Mouse (Mus musculus) stomach, embryonic 16.5 days (tissue): ENCODE measurements around the gene Rpl26. TPM values are rescaled to one million over a fixed set of nuclear protein-coding genes. Genes with fewer than 3 reads are reported as not detected.

Experiments used
- ATAC-seq: fragments of 200-750 bp; cut with Nextera tagmentation; 2 replicates; pipeline ENCODE4 v1.8.0; 2017; ENCODE audit warnings: moderate number of reproducible peaks, moderate TSS enrichment; ENCODE audit not compliant: insufficient read depth, low FRiP score
- H3K27ac ChIP-seq: fragments of 300-500 bp; sonication (generic); 2 replicates; pipeline ENCODE4 v1.5.1; 2014; ENCODE audit warnings: low read length
- H3K27me3 ChIP-seq: fragments of 300-500 bp; sonication (generic); 2 replicates; pipeline ENCODE4 v1.6.1; 2014; ENCODE audit warnings: low read length, control low read depth, mixed read lengths; ENCODE audit not compliant: control insufficient read depth, insufficient read depth
- H3K36me3 ChIP-seq: fragments of 300-500 bp; sonication (generic); 2 replicates; pipeline ENCODE4 v1.6.1; 2014; ENCODE audit warnings: low read length; ENCODE audit not compliant: control insufficient read depth, insufficient read depth
- H3K4me1 ChIP-seq: fragments of 300-500 bp; sonication (generic); 2 replicates; pipeline ENCODE4 v1.6.1; 2014; ENCODE audit warnings: low read length, control low read depth, mixed read lengths; ENCODE audit not compliant: control insufficient read depth, insufficient read depth
- H3K4me2 ChIP-seq: fragments of 300-500 bp; sonication (generic); 2 replicates; pipeline ENCODE4 v1.6.1; 2014; ENCODE audit warnings: low read depth, low read length, mixed read lengths
- H3K4me3 ChIP-seq: fragments of 300-500 bp; sonication (generic); replicated peaks from 2 replicates; pipeline ENCODE4 v1.5.1; 2014; ENCODE audit warnings: mild to moderate bottlenecking, low read length
- H3K9ac ChIP-seq: fragments of 300-500 bp; sonication (generic); 2 replicates; pipeline ENCODE4 v1.6.1; 2014; ENCODE audit warnings: low read length
- H3K9me3 ChIP-seq: fragments of 300-500 bp; sonication (generic); replicated peaks from 2 replicates; pipeline ENCODE4 v1.6.1; 2016; ENCODE audit warnings: low read length, control low read depth; ENCODE audit not compliant: control insufficient read depth
- WGBS: fragments of 180-500 bp; shearing (Covaris S2); extraction: QIAGEN DNeasy Blood & Tissue Kit; methylation state at CpG from one replicate; pipeline ENCODE4 v1.1.7; 2014; 5-methylcytosine and 5-hydroxymethylcytosine counted together
- polyA plus RNA-seq: library from polyadenylated mRNA; unstranded; fragments of >200 nt; fragmentation: Nextera tagmentation; extraction: Ambion mirVana; gene quantifications from 2 replicates; pipeline ENCODE4 v1.2.1, GENCODE M21; 2015

Gene Rpl26
- polyA plus RNA-seq, 1 experiment from 2014 or later = 932 TPM

- H3K36me3 ChIP-seq = no peaks in the 10 kb centered on the region
- H3K4me3 ChIP-seq = no peak overlapping the region
- no peaks in the 10 kb centered on the region for H3K27me3 ChIP-seq
- no peaks in the 10 kb centered on the region for H3K9me3 ChIP-seq
- no peak overlapping the region for H3K4me2 ChIP-seq
- 52% methylated on average over 4 of the region's 4 CpGs for WGBS
- peaks cover 4% of the 10 kb centered on the region for H3K4me1 ChIP-seq
- ATAC-seq = no peak
- no peak overlapping the region for H3K27ac ChIP-seq
- H3K9ac ChIP-seq = no peak overlapping the region
These were observed 4.3 kb upstream of the Rpl26 start for GRCm38 (mm10) chr11:68897120-68897519.

GRCm38 (mm10) chr11:68897838-68898237, 3.5 kb upstream of the Rpl26 start:
- H3K36me3 ChIP-seq = no peaks in the 10 kb centered on the region
- WGBS = 60% methylated on average over 6 of the region's 6 CpGs
- no peak overlapping the region for H3K27ac ChIP-seq
- no peaks in the 10 kb centered on the region for H3K27me3 ChIP-seq
- ATAC-seq = no peak
- no peak overlapping the region for H3K4me2 ChIP-seq
- no peak overlapping the region for H3K4me3 ChIP-seq
- peaks cover 4% of the 10 kb centered on the region for H3K4me1 ChIP-seq
- H3K9me3 ChIP-seq = no peaks in the 10 kb centered on the region
- H3K9ac ChIP-seq = no peak overlapping the region

GRCm38 (mm10) chr11:68898790-68899189, 2.6 kb upstream of the Rpl26 start:
- ATAC-seq = no peak
- Histone ChIP-seq H3K27me3 (no peaks in the 10 kb centered on the region), H3K27ac (no peak overlapping the region), H3K9me3 (no peaks in the 10 kb centered on the region), H3K4me1 (peaks cover 4% of the 10 kb centered on the region), H3K36me3 (peaks cover 6% of the 10 kb centered on the region), H3K4me2 (no peak overlapping the region), H3K4me3 (no peak overlapping the region), H3K9ac (no peak overlapping the region)
- 82% methylated on average over 6 of the region's 6 CpGs for WGBS

GRCm38 (mm10) chr11:68899815-68900214, 1.6 kb upstream of the Rpl26 start:
- WGBS = 84% methylated on average over 8 of the region's 8 CpGs
- no peaks in the 10 kb centered on the region for H3K9me3 ChIP-seq
- H3K27me3 ChIP-seq = no peaks in the 10 kb centered on the region
- H3K9ac ChIP-seq = no peak overlapping the region
- H3K36me3 ChIP-seq = peaks cover 14% of the 10 kb centered on the region
- H3K4me2 ChIP-seq = no peak overlapping the region
- no peak for ATAC-seq
- no peak overlapping the region for H3K27ac ChIP-seq
- H3K4me3 ChIP-seq = no peak overlapping the region
- peaks cover 4% of the 10 kb centered on the region for H3K4me1 ChIP-seq

GRCm38 (mm10) chr11:68900519-68901350, 648 bp upstream of the Rpl26 start:
- ATAC-seq = no peak
- no peaks in the 10 kb centered on the region for H3K9me3 ChIP-seq
- peak overlapping the region; percentile 75 for H3K9ac ChIP-seq
- H3K4me2 ChIP-seq = peak overlapping the region; percentile 76
- H3K4me3 ChIP-seq = peak overlapping the region; percentile 99
- H3K36me3 ChIP-seq = peaks cover 21% of the 10 kb centered on the region
- peaks cover 4% of the 10 kb centered on the region for H3K4me1 ChIP-seq
- no peak overlapping the region for H3K27ac ChIP-seq
- 26% methylated on average over 31 of the region's 31 CpGs for WGBS
- no peaks in the 10 kb centered on the region for H3K27me3 ChIP-seq

GRCm38 (mm10) chr11:68902047-68902364, 623 bp downstream of the Rpl26 start:
- Histone ChIP-seq H3K27me3 (no peaks in the 10 kb centered on the region), H3K9ac (peak overlapping the region; percentile 99), H3K27ac (peak overlapping the region; percentile 91), H3K36me3 (peaks cover 21% of the 10 kb centered on the region), H3K9me3 (no peaks in the 10 kb centered on the region), H3K4me1 (peaks cover 4% of the 10 kb centered on the region), H3K4me3 (peak overlapping the region; percentile 99), H3K4me2 (peak overlapping the region; percentile 65)
- 0% methylated on average over 10 of the region's 10 CpGs for WGBS
- ATAC-seq = no peak

- ATAC-seq = no peak
- Histone ChIP-seq H3K36me3 (peaks cover 21% of the 10 kb centered on the region), H3K4me1 (peaks cover 4% of the 10 kb centered on the region), H3K9me3 (no peaks in the 10 kb centered on the region), H3K27ac (no peak overlapping the region), H3K9ac (peak overlapping the region; percentile 99), H3K4me2 (peak overlapping the region; percentile 65), H3K27me3 (no peaks in the 10 kb centered on the region), H3K4me3 (peak overlapping the region; percentile 99)
- WGBS = under 1% methylated on average over 11 of the region's 11 CpGs
These were observed 984 bp downstream of the Rpl26 start for GRCm38 (mm10) chr11:68902367-68902766.

GRCm38 (mm10) chr11:68902823-68903222, 1.4 kb downstream of the Rpl26 start:
- ATAC-seq = no peak
- H3K9ac ChIP-seq = peak overlapping the region; percentile 99

GRCm38 (mm10) chr11:68903775-68904174, 2.4 kb downstream of the Rpl26 start:
- no peak for ATAC-seq
- Histone ChIP-seq H3K4me3 (no peak overlapping the region), H3K27me3 (no peaks in the 10 kb centered on the region), H3K4me1 (peaks cover 4% of the 10 kb centered on the region), H3K9me3 (no peaks in the 10 kb centered on the region), H3K4me2 (no peak overlapping the region), H3K27ac (no peak overlapping the region), H3K9ac (no peak overlapping the region), H3K36me3 (peaks cover 21% of the 10 kb centered on the region)
- 89% methylated on average over 2 of the region's 2 CpGs for WGBS

More at GRCm38 (mm10) chr11:68902823-68903222, 1.4 kb downstream of the Rpl26 start:
- Histone ChIP-seq H3K27me3 (no peaks in the 10 kb centered on the region), H3K27ac (no peak overlapping the region), H3K36me3 (peaks cover 21% of the 10 kb centered on the region), H3K4me1 (peaks cover 4% of the 10 kb centered on the region), H3K4me3 (peak overlapping the region; percentile 99), H3K4me2 (peak overlapping the region; percentile 65), H3K9me3 (no peaks in the 10 kb centered on the region)
- 78% methylated on average over 5 of the region's 5 CpGs for WGBS
